Mouse (Mus musculus) hematopoietic stem cell, adult 5-6 weeks (primary cell): Measurements from ENCODE around the gene Aagab. TPM values are rescaled to one million over a fixed set of nuclear protein-coding genes. Genes with fewer than 3 reads are reported as not detected.

Experiments used
- ATAC-seq, 2 experiments: fragments of 125-278 bp in 1 of 2; replicated peaks in 1 of 2; 2 replicates each; pipeline ENCODE4 v1.8.0; 2016 to 2017; ENCODE audit warnings: inconsistent platforms in 2 of 2, mild to moderate bottlenecking in 2 of 2, moderate number of reproducible peaks in 2 of 2, low read depth in 1 of 2, moderate TSS enrichment in 1 of 2; ENCODE audit not compliant: low FRiP score in 2 of 2, poor library complexity in 2 of 2, severe bottlenecking in 2 of 2, insufficient read depth in 1 of 2, low TSS enrichment in 1 of 2
- total RNA-seq: library from RNA; stranded (forward); fragments of 172-1452, 232-1000 nt; gene quantifications from 2 replicates; pipeline ENCODE4 v1.2.3, GENCODE M21; 2017

Aagab gene
- total RNA-seq, 1 experiment from 2014 or later, result 27.4 TPM

GRCm38 (mm10) chr9:63625090-63625756 is 22.8 kb downstream of the Aagab start:
- ATAC-seq, result no peak

GRCm38 (mm10) chr9:63632045-63632444 is 29.6 kb downstream of the Aagab start:
- ATAC-seq, result no peak

GRCm38 (mm10) chr9:63632924-63633323 is 30.5 kb downstream of the Aagab start:
- no peak for ATAC-seq

GRCm38 (mm10) chr9:63633334-63633733 is 30.9 kb downstream of the Aagab start:
- ATAC-seq, result no peak

GRCm38 (mm10) chr9:63636113-63636512 is 33.7 kb downstream of the Aagab start:
- no peak for ATAC-seq

GRCm38 (mm10) chr9:63641983-63642646 is 39.7 kb downstream of the Aagab start:
- peak; percentile 46 to 51; a peak in 3 of 4 replicates for ATAC-seq

GRCm38 (mm10) chr9:63644011-63644410 is 41.6 kb downstream of the Aagab start:
- ATAC-seq, result no peak

- ATAC-seq, result no peak
Measured at GRCm38 (mm10) chr9:63645084-63645483, 42.6 kb downstream of the Aagab start.

- no peak for ATAC-seq
Measured at GRCm38 (mm10) chr9:63647581-63648519, 45.4 kb downstream of the Aagab start.

- ATAC-seq, result no peak
Measured at GRCm38 (mm10) chr9:63648520-63648918, 46.1 kb downstream of the Aagab start.

GRCm38 (mm10) chr9:63649841-63650545 is 47.5 kb downstream of the Aagab start:
- ATAC-seq, result no peak

- ATAC-seq, result no peak
Measured at GRCm38 (mm10) chr9:63650905-63651304, 48.4 kb downstream of the Aagab start.

GRCm38 (mm10) chr9:63651594-63651993 is 49.1 kb downstream of the Aagab start:
- ATAC-seq, result no peak

GRCm38 (mm10) chr9:63653666-63654065 is 51.2 kb downstream of the Aagab start:
- ATAC-seq, result no peak

- no peak for ATAC-seq
Measured at GRCm38 (mm10) chr9:63654575-63654974, 52.1 kb downstream of the Aagab start.

GRCm38 (mm10) chr9:63655092-63655491 is 52.6 kb downstream of the Aagab start:
- no peak for ATAC-seq

- no peak for ATAC-seq
Measured at GRCm38 (mm10) chr9:63657167-63657566, 54.7 kb downstream of the Aagab start.
